Mouse (Mus musculus): ENCODE results near the gene Gm614. TPM values are rescaled to one million over a fixed set of nuclear protein-coding genes. Genes with fewer than 3 reads are reported as not detected.

Gm614 gene
- polyA plus RNA-seq, 1 experiment from 2014 or later: not detected

DNA sequence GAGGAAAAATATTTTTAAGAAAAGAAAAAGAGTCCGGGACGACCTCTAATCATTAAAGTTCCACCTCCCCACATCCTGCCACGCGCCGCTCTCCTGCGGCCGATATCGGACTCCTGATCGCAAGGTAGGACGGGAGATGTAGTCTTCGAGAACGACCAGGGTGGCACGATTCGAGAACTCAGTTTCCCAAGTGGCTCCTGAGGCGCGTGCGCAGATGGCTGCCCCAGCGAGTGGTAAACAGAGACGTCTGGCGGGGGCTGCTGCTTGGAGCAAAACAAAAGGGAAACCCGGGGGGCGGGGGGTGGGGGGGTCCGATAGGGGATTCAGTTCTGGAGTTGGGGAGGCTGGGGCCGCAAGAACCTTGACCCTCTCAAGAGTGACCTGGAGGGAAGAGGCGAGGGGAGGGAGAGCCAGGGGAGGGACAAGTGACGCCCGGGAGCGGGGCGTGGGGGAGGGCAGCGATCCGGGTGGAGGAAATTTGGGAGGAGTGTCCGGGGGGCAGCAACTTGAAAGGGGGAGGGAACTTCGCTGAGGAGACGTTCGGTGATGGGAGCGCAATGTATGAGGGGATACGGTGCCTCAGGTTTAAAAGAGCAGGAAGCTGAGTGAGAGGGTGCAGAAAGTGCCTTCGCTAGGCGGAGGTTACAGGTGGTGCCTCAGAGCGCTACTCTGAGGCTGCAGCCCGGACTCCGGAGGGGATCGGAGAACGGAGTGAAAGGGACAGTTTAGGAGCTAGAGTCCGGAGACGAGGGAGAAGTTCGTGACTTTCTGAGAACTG lies 9.7 kb downstream of the Gm614 start, which contains the start of gene Foxo4:
Foxo4 (plus strand) TSS at position 577 of the 778 bp plus-strand sequence.
- WGBS: 19% methylated on average over 42 of the region's 47 CpGs
- H3K9me3 ChIP-seq: no peaks in the 10 kb centered on the region
- H3K36me3 ChIP-seq: no peaks in the 10 kb centered on the region
- H3K4me3 ChIP-seq: peak within 1 kb of the TSS; percentile 46
- no peak within 1 kb of the TSS for H3K27ac ChIP-seq
- H3K9ac ChIP-seq: peak within 1 kb of the TSS; percentile 45; the same call in 1 of the 2 replicates
- no peaks in the 10 kb centered on the region; the same call in 1 of the 2 replicates for H3K4me1 ChIP-seq
- peak; percentile 92 for ATAC-seq (ENCODE audit: low FRiP score, low read depth)
- no peaks in the 10 kb centered on the region for H3K27me3 ChIP-seq (replicated peaks)
- peak within 1 kb of the TSS; percentile 68 for H3K4me2 ChIP-seq (replicated peaks)

DNA sequence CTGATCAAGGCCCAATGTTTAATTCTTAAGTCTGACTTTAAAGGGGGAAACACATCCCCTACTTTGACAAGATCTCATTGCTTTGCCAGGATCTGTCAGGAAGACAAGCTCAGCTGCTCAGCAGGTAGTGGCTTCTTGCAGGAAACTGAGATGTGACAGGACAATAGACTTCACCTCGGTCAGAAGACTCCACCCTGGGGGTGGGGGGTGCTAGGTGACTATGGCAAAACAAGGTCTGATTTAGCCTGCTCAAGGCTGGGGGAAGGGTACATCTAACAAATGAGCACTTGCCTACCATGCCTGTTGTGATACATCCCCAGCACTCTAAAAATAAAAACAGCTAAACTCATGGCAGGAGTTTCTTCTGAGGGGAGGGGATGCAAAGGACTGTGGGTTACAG lies 18.8 kb downstream of the Gm614 start:
- no peak overlapping the region for H3K27ac ChIP-seq
- no peak for ATAC-seq (ENCODE audit: low FRiP score, low read depth)
- no peak overlapping the region for H3K9ac ChIP-seq
- H3K4me1 ChIP-seq: no peaks in the 10 kb centered on the region
- no peaks in the 10 kb centered on the region for H3K27me3 ChIP-seq (replicated peaks)
- H3K4me3 ChIP-seq: no peak overlapping the region
- no peaks in the 10 kb centered on the region for H3K9me3 ChIP-seq
- no peak overlapping the region for H3K4me2 ChIP-seq (replicated peaks)
- no peaks in the 10 kb centered on the region for H3K36me3 ChIP-seq
- WGBS: 36% methylated on average over 1 of the region's 1 CpGs

DNA sequence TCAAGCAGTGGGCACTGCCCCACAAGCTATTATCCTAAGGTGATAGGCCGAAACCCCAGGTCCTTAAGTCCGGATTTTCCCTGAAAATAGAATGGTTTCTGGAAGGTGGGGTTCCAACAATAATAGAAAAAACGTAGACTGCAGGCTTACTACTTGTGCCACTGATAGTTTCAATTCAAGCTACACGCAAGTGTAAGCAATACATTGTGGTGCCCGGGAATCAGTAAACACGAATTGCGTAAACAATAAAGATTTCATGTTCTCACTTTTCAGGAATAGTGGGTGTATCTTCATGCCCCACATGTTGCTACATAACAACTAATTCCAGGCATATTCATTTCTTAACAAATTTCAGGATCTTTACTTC lies 41.0 kb downstream of the Gm614 start:
- Histone ChIP-seq H3K9ac (no peak overlapping the region), H3K9me3 (no peaks in the 10 kb centered on the region), H3K4me3 (peak overlapping the region; percentile 23; the same call in 1 of the 2 replicates), H3K4me2 (replicated peaks) (peak overlapping the region; percentile 62), H3K36me3 (no peaks in the 10 kb centered on the region), H3K4me1 (no peaks in the 10 kb centered on the region), H3K27ac (no peak overlapping the region), H3K27me3 (replicated peaks) (no peaks in the 10 kb centered on the region)
- no peak for ATAC-seq (ENCODE audit: low FRiP score, low read depth)
- 36% methylated on average over 7 of the region's 7 CpGs for WGBS

DNA sequence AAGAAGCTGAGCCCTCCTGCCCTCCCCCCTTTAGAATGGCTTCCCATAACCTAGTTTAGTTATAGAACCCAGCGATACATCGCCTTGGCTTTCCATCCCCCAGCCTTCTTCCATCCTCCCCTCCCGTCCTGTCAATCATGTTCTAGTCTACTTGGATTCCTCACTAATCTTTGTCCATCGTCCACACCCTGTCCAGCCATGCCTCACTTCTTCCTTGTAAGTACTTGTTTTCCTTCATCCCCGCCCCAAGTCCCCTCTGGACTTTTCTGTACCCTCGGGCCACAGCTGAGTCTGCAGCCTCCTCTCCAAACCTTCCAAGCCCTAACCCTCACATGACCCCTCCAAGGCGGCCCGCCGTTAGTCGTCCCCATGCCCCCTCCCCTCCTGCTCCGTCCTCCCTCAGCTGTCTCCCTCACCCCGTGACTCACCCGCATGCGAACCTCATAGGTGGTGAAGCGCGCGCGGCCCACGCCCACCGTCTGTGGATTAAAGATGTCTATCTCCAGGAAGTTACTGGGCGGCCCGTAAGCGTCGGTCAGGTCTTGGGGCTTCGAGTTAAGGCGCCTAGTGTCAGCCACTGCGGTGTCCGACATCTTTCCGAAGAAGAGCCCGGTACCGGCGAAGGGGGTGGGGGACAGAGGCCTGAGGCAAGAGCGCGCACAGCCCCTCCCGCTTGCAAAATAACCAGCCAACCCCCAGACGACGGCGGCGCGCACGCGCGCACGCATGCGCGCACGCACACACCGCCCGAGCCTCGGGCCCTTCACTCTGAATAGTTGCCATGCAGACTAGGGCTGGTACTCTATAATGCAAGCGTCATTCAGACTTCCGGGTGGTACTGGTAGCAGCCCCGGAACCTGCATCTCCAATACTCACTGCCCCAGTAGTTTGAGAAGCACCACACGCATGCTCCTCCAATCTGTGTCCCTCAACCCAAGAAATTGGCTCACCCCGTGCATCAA lies 41.7 kb downstream of the Gm614 start, which contains the start of gene Snx12:
Snx12 (minus strand) TSS at position 730 of the 962 bp plus-strand sequence.
- peak; percentile 97 for ATAC-seq (ENCODE audit: low FRiP score, low read depth)
- Histone ChIP-seq H3K4me3 (peak within 1 kb of the TSS; percentile 53), H3K4me2 (replicated peaks) (peak within 1 kb of the TSS; percentile 62), H3K27me3 (replicated peaks) (no peaks in the 10 kb centered on the region), H3K27ac (no peak within 1 kb of the TSS), H3K9ac (peak within 1 kb of the TSS; percentile 58), H3K36me3 (no peaks in the 10 kb centered on the region), H3K9me3 (no peaks in the 10 kb centered on the region), H3K4me1 (no peaks in the 10 kb centered on the region)
- 15% methylated on average over 55 of the region's 55 CpGs for whole genome bisulfite sequencing

Other genes starting within 250 kb of the Gm614 start
- gene Tex11, start 204.3 kb downstream of the Gm614 start, polyA plus RNA-seq (2016; fragmentation: Nextera tagmentation; extraction: Ambion mirVana): 0.11 TPM in 1 of 2 replicates, not detected in the other
- gene Slc7a3, start 178.0 kb downstream of the Gm614 start, polyA plus RNA-seq (2016; fragmentation: Nextera tagmentation; extraction: Ambion mirVana): 0.78 and 0.94 TPM in 2 replicates
- gene Snx12, start 41.4 kb downstream of the Gm614 start, polyA plus RNA-seq (2016; fragmentation: Nextera tagmentation; extraction: Ambion mirVana): 48.4 and 53.0 TPM in 2 replicates
- gene Foxo4, start 9.5 kb downstream of the Gm614 start, polyA plus RNA-seq (2016; fragmentation: Nextera tagmentation; extraction: Ambion mirVana): 1.5 and 1.7 TPM in 2 replicates
- 3.8 and 5.0 TPM in 2 replicates for gene Il2rg, start 4.3 kb upstream of the Gm614 start, polyA plus RNA-seq (2016; fragmentation: Nextera tagmentation; extraction: Ambion mirVana)
- not detected in 2 replicates for gene Gm20489, start 5.0 kb upstream of the Gm614 start, polyA plus RNA-seq (2016; fragmentation: Nextera tagmentation; extraction: Ambion mirVana)
- gene Med12, start 10.0 kb upstream of the Gm614 start, polyA plus RNA-seq (2016; fragmentation: Nextera tagmentation; extraction: Ambion mirVana): 29.0 and 40.2 TPM in 2 replicates
- 32.5 and 32.8 TPM in 2 replicates for gene Nlgn3, start 35.2 kb upstream of the Gm614 start, polyA plus RNA-seq (2016; fragmentation: Nextera tagmentation; extraction: Ambion mirVana)
- 0.22 and 0.29 TPM in 2 replicates for gene Gjb1, start 112.4 kb upstream of the Gm614 start, polyA plus RNA-seq (2016; fragmentation: Nextera tagmentation; extraction: Ambion mirVana)
- gene Zmym3, start 156.9 kb upstream of the Gm614 start, polyA plus RNA-seq (2016; fragmentation: Nextera tagmentation; extraction: Ambion mirVana): 37.7 and 41.7 TPM in 2 replicates
- gene Nono, start 165.3 kb upstream of the Gm614 start, polyA plus RNA-seq (2016; fragmentation: Nextera tagmentation; extraction: Ambion mirVana): 494 and 516 TPM in 2 replicates
- gene Itgb1bp2, start 185.1 kb upstream of the Gm614 start, polyA plus RNA-seq (2016; fragmentation: Nextera tagmentation; extraction: Ambion mirVana): 6.1 and 7.2 TPM in 2 replicates